Mouse (Mus musculus): ENCODE results near the gene Bloc1s3. TPM values are rescaled to one million over a fixed set of nuclear protein-coding genes. Genes with fewer than 3 reads are reported as not detected.

Bloc1s3 gene
- polyA plus RNA-seq, 1 experiment, result 7.4 TPM

DNA sequence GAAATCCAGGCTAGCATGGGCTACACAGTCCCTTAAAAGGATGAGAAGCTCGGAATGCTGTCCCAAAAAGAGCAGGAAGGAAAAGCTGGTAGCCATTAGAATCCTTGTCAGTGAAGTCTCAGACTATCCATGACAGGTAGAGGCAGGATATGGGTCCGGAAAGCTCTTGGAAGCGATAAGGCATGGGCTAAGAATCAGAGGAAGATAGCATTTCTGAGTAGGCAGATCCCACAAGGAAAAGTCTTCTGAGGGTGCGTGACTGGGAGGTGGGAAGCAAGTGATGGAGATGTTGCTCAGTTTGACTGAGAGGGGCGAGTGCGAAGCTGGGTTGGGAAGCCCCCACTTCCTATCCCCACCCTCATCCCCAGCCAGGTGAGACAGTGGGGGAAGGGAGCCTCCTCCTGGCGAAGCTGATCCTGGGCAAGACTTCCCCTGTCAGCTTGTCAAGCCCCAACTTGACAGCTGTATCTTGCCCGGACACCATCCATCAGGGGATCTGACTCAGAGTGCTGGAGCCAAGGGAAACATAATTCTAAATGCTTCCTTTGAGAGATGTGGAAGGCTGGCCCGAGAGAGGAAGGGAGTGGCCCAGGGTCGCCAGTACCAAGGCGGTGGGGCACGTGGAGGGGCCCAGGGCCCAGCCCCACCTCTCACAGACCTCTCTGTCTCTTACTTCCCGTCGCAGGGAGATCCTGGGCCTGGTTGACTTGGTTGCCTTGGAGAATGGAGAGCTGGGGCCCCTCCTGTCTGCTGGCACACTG is 30.4 kb downstream of the Bloc1s3 start:
- no peak for DNase-seq (ENCODE audit: low spot score)

DNA sequence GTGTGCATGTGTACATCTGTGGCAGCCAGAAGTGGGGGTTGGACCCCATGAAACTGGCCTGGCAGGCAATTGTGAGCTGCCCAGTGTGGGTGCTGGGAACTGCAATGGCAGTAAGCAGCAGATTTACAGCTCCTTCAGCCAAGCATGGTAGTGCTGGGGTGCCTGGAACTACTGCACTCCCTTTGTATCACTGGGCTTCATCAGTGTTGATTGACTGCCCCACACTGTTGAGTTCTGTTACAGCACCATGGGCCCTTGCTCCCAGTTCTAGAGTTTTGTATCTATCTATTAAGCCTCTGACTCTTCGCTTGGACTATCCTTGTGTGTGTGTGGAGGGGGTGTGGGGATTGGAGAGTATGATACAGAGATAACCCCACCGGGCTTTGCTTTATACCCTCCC is 31.1 kb downstream of the Bloc1s3 start:
- DNase-seq (ENCODE audit: low spot score), result no peak

DNA sequence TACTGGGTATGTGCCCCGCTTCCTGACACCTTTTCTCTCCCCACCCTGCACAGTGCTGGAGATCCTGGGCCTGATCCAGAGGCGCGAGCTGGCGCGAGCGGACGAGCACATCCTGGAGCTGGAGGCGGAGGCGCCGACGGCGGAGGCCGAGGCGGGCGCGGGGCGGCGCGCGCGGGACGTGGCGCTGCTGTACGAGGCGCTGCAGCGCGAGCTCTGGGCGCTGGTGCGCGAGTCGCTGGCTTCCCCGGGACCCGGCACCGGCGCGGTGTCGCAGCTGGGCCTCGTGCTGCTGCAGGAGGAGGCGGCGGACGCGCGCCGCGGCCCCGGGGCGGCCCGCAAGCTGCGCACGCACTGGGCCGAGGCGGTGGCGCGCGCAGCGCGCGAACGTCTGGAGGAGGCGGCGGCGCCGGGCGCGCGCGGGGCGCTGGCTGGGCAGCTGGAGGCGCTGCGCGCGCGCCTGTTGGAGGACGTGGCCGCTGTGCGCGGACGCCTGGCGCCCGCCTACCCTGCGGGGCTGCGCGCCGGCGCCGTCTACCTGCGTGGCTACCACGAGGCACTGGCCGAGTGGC is 34.2 kb downstream of the Bloc1s3 start:
- peak; percentile 63 for DNase-seq (ENCODE audit: low spot score)

DNA sequence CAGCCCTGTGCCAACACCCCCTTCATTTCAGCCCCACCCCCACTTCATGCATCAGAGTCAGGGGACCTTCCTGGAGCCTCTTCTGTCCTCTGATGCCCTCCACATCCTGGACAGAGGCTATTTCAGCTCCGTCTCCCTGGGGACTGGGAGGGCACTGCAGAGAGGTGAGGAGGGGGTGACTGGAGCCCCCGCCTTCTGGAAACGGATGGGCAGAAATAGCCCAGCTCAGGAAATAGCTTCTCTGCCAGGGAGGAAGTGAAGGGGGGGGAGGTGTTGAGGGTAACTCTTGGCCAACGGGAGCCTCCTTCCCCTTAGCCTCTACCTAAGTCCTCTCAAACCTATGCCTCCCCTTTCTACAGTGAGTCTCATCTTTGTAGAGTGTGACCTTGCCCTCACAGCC is 35.8 kb downstream of the Bloc1s3 start:
- no peak for DNase-seq (ENCODE audit: low spot score)

DNA sequence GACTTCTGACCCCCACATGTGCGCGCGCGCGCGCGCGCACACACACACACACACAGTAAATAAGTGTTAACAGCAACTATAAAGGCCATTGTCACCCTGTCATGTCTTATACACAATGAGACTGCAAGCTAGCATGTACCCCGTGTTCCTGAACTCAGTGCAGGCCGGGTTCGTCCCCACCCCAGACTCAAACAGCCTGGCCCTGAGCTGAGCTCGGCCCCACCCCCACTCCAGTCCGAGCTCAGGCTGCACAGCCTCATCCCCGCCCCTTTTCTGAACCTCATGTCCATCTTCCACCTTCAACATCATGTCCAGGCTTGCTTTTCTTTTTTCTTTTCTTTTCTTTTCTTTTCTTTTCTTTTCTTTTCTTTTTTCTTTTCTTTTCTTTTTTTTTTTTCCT is 37.9 kb downstream of the Bloc1s3 start:
- no peak for DNase-seq (ENCODE audit: low spot score)

DNA sequence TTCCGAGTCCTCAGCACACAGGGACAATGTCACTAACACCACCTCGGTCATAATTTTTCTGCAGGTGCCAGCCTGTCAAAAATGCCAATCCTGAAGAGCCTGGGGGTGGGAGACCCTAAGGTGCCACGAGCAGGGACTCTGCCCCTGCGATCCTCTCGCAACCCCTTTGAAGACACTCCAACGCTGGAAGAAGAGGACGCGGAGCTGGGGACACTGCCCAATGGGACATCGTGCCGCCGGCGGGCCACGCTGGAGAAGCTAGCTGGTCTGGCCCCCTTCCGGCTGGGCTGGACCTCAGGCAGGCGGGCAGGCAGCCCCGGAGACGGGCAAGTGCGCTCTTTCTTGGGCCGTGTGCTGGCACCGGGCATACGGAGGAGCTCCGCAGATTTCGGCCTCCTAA is 38.8 kb downstream of the Bloc1s3 start:
- DNase-seq (ENCODE audit: low spot score), result no peak

DNA sequence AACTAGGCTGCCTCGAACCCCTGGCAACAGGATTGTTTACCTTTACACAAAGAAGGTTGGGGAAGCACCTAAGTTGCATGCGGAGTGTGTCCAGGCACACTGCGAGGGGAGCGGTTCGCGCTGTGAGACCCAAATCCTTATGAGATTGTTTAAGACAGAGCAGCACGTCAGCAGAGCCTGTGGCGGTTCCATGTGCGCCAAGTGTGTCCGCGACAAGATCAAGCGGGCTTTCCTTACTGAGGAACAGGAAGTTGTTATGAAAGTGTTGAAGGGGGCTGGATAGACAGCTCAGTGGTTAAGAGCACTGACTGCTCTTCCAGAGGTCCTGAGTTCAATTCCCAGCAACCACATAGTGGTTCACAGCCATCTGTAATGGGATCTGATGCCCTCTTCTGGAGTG is 39.9 kb downstream of the Bloc1s3 start:
- no peak for DNase-seq (ENCODE audit: low spot score)

DNA sequence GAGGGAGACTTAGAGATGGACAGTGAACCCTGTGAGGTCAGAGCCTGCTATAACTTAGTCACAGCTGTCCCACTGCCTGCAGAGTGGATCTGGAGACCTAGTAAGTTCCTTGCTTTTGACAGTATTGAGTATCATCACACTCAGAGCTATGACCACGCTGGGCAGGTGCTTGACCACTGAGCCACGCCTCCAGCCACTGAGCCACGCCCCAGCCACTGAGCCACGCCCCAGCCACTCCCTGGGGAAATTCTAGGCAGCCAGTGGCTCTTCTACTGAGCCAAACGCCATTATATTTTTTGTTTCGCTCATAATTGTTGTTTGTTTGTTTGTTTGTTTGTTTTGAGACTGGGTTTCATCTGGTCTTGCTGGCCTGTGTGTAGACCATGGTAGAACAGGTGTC is 40.5 kb downstream of the Bloc1s3 start:
- DNase-seq (ENCODE audit: low spot score), result no peak

DNA sequence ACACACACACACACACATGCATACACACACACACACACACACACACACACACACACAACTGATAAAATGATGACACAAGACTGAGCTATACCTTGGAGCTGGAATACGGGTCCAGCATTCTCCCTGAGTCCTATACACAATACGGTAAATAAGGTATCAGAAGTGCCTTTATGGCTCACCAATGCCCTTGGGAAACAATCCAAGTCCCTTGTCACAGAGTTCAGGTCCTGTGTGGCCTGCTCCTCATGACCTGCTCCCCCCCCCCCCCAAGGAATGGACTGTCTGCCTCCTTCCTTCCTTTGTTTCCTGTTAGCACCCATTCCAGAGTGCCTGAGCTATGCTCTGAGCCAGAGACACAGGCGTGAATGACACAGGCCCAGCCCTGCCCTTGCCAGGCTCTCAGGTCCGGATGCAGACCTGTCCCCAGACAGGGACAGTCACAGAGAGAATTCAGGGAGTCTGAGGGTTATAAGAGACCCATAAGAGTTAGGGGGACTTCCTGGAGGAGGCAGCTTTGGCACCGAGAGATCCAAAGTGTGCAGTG is 41.5 kb downstream of the Bloc1s3 start:
- no peak for DNase-seq (ENCODE audit: low spot score)

DNA sequence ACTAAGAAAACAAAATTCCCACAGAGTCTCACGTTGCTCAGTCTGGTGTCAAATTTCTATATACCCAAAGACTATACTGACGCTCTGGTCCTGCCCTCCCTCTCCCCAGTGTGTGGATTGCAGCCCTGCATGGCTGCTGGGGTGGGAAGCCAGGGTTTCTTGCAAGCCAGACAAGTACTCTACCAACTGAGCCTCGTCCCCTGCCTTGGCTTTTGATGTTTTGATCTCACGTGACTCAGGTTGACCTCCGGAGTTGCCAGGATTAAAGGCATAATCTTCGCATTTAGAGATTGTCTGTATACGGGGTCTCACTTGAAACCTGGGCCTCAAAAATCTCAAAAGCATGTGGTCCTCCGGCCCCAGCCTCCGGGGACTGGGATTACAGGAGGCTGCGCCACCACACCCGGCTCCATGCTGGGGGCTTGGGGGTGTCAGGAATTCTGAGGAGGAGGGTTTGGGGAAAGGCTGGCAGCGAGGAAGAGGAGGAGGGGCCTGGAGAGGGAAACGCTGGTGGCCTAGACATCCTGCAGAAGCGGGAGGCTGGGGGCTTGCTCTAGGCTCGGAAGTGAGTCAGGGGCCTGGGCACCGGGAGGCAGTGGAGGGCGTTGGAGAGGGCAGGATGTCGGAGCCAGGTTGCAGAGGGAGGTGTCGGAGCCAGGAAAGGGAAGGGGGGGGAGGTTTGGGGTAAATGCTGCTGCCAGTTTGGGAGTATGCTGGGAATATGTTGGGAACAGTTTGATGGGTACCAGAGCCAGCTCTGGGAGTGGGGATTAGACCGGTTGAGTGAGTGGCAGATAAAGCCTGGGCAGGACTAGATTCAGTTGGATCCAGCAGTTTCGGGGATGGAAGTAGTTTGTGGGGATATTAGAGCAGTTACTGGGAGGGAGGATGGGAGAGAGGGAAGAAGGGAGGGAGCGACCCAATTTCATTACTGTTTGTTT is 43.5 kb downstream of the Bloc1s3 start:
- no peak for DNase-seq (ENCODE audit: low spot score)

DNA sequence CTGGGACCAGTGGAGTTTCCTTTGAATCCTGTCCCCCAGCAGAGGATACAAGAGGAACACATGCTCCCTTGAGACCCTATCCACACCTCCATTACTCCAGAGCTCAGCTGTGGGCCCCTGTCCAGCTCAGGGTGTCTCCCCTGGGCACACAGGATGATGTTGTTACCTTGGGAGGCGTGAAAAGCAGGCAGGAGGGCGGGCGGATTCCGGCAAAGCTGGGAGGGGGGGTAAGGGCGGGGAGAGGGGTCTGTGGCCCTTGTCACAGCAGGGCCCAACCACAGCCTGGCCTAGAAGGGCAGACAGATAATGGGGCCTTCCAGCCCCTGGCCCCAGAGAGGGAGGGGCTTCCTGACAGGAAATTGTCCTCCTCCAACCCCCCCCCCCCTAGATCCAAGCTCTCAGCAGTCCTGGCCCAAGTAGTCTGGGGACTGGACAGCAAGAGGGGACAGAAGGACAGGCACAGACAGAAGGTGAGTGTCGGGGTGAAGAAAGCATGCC is 45.2 kb downstream of the Bloc1s3 start, which contains the start of gene Exoc3l2:
Exoc3l2 (plus strand) TSS at position 448 of the 498 bp plus-strand sequence.
- no peak for DNase-seq (ENCODE audit: low spot score)

DNA sequence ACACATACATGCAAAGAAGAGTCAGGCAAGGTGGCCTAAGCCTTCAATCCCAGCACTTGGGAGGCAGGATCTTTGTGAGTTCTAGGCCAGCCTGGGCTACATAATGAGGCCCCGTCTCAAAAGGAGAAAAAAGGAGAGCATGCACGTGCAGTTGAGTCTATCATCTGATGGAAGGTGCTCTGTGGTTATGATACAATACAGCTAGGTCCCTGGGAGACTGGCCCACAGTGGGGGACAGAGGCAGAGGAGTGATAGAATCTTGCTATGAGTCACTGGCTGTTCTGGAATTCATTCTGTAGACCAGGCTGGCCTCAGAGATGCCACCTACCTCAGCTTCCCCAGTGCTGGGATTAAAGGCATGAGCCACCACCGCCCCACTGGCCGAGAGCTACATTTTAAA is 45.7 kb downstream of the Bloc1s3 start:
- DNase-seq (ENCODE audit: low spot score), result no peak

DNA sequence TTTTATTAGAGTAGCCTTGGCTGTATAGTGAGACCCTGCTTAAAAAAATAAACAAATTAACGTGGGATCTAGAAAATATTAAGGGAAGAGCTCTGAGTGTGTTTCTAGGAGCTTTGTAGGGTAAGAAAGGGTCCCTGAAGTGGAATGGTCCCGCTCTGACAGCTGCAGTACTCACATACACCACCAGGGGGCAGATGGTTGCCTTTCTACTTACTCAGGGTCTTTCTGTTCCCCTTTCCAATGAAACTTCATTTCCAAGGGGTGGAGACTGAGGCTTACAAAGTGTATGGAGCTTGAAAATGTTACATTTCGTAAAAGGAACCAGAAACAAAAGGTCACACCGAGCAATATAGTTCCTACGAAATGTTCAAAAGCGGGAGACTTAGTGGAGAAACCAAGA is 46.7 kb downstream of the Bloc1s3 start:
- DNase-seq (ENCODE audit: low spot score), result no peak

DNA sequence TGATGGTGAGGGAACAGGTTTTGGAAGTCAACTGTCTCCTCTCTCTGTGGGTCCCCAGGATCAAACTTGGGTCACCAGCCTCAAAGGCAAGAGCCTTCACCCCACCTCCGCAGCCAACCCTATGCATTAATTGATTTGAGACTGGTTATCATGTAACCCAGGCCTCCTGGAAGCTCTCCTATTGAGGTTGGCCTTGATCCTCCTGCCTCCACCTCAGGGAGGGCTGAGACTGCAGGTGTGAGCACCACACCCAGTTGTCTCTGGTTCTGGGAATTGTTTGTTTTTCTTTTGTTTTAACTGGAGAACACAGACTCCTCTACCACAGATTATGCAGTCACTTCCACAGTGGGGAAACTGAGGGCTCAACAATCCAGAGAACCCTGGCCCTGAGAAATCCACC is 47.7 kb downstream of the Bloc1s3 start:
- no peak for DNase-seq (ENCODE audit: low spot score)

DNA sequence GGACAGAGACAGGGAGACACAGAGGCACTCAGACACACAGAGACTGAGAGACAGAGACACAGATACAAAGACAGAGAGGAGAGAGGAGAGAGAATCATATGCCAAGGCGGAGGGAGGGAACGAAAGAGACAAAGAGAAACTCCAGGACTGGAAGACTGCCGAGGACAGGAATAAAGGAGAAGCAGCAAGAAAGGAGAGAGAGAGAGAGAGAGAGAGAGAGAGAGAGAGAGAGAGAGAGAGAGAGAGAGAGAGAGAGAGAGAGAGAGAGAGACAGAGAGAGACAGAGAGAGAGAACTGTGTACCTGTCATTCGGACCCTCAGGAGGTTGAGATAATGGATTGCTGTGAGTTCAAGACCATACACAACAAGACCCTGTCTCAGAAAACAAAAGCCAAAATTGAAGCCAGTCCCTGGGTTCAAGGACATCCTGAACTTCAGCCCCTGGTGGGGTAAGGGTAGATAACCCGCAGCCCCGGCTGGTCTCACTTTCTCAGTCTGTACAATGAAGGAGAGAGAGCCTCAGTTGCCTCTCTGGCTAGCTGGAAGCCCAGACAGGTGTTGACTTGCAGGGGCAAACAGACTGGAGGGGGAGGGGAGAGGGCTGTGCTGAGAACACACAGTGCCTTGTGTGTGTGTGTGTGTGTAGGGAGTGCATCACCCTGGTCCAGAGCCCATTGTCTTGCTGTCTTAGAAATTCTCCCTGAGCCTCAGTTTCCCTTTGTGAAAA is 48.9 kb downstream of the Bloc1s3 start:
- no peak for DNase-seq (ENCODE audit: low spot score)

DNA sequence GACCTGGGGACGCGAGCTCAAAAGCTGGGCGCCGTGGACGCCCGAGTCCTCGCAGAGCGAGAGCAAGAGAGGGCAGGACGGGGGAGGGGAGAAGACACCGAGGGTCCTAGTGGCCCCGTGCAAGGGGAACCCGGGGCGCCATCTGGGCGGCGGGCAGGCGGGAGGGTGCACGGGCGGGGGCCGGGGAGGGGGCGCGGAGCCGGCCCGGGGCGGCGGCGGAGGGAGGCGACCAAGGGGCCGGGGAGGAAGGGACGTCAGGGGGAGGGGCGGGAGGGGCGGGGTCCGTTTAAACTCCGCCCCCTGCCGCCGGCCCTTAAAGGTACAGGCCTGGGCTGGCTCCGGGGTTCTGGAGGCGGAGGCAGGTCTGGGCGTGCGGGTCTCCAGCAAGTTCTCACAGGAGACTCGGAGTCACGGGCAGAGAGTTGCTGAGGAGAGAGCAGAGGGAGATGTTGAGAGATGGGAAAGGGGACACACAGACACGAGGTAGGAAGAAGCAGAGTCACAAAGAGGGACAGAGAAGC is 49.5 kb downstream of the Bloc1s3 start, which contains the start of gene Mark4:
Mark4 (minus strand) TSS at position 231 of the 521 bp plus-strand sequence.
- peak; percentile 69 for DNase-seq (ENCODE audit: low spot score)

DNA sequence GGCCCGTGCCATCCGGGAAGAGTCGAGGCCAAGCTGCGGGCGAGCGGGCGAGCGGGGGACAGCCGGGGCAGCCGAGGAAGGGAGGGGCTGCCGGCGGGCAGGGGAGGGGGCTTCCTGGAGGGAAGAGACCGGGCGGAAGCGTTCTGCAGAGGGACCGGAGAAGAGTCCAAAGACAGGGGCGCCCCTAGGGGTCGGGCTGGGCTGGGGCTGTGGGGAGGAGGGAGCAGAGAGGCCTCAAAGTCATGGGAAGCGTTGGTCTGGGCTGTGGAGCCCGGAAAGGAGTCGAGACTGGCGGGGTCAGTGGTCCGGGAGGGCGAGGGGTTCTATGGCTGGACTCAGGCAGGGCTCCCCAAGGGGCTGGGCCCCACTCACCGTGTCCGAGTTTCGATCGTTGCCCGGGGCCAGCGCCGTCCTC is 50.1 kb downstream of the Bloc1s3 start:
- DNase-seq (ENCODE audit: low spot score), result peak; percentile 44

DNA sequence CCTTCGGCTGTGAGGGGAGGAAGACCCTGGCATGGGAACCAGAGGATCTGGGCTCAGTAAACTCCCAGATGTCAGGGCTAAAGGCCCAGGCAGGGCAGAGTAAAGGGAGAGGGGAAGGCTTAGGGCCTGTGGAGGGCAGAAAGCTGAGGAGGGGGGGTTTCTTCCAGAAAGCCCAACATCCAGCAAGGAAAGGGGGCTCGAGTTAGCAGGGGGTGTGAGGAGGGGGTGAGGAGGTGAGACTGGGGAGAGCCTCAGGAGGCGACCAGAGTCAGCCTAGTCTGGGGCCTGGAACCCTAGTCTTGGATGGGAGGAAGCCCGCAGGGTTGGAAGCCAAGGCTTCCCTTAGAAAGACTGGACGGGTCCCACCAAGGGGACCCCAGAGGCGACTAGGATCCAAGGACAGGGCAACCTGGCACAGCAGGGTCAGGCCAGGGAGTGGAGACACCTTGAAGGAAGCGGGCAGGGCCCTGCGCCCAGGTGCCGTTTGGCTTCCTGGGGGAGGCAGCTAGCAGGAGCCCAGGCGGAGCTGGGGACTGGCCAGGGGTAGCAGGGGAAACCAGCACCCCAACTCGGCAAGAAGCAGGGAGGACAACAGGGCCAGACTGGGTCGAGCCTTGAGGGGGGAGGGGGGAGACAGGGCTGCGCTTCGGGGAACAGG is 50.6 kb downstream of the Bloc1s3 start:
- no peak for DNase-seq (ENCODE audit: low spot score)

DNA sequence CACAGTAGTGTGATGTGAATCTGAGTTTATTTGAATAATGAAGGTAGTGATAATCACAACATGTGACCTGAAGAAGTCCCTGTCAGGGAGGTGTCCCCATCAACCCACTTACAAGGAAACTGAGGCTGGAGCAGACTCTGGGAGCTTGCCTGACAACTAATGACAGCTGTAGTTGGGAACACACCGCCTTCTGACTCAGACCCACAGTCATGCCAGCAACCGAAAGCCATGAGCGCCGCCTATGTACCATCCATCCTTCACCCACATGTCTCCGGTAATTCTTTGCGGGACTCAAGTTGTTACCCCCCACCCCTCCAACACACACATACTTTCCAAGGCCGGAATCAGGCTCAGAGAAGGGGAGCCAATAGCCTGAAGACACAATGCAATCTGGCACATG is 51.5 kb downstream of the Bloc1s3 start:
- no peak for DNase-seq (ENCODE audit: low spot score)

DNA sequence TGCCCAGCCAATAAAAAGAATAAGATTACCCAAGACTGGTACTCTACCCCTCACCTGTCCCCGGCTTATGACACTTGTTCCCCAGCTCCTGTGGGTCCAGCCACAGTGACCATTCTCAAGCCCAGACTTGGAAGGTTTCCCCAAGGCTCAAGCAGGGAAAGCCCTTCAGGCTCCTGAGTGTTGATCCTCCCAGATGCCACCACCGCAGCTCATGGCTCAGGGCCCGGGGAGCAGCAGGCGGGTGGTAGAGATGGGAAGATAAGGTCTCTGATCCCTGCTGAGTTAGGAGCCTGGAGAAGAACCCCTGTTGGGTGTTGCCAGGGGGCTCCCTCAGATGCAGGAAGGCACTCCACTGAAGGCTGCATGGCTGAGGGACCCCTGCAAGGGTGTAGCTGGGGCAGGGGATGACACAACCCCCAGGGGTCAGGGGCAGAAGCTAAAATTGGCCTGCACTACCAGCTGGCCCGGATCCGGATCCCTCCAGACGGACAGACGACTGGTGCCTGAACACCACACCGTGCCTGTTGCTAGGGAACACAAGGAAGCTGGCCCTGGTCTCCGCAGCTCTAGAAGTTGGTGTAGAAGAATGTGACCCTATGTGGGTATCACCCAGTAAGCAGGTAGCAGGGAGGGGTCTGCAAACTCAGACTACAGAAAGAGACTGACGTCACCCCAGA is 52.2 kb downstream of the Bloc1s3 start:
- no peak for DNase-seq (ENCODE audit: low spot score)

Measured in urinary bladder, adult 2 months (tissue).